Mouse (Mus musculus) CH12.LX (cell line): Measurements from ENCODE around the gene Gria1.

Experiments used
- MAFK ChIP-seq: IDR thresholded peaks from 2 replicates; pipeline ENCODE4 v1.6.1; 2011; ENCODE audit warnings: low read length, improper control_type of control experiment; ENCODE audit not compliant: insufficient replicate concordance
- NRF1 ChIP-seq: IDR thresholded peaks from 2 replicates; pipeline ENCODE4 v1.6.1; 2014; ENCODE audit warnings: low read depth, mild to moderate bottlenecking, inconsistent platforms, low read length, improper control_type of control experiment, moderate library complexity
- TBP ChIP-seq: conservative IDR thresholded peaks from 2 replicates; pipeline ENCODE4 v1.6.1; 2011; ENCODE audit warnings: low read depth, low read length, improper control_type of control experiment
- USF2 ChIP-seq: conservative IDR thresholded peaks from 2 replicates; pipeline ENCODE4 v1.6.1; 2011; ENCODE audit warnings: low read depth, low read length, improper control_type of control experiment
- ZC3H11A ChIP-seq: IDR thresholded peaks from 2 replicates; pipeline ENCODE4 v1.6.1; 2012; ENCODE audit warnings: low read depth, mild to moderate bottlenecking, inconsistent platforms, low read length, improper control_type of control experiment

DNA sequence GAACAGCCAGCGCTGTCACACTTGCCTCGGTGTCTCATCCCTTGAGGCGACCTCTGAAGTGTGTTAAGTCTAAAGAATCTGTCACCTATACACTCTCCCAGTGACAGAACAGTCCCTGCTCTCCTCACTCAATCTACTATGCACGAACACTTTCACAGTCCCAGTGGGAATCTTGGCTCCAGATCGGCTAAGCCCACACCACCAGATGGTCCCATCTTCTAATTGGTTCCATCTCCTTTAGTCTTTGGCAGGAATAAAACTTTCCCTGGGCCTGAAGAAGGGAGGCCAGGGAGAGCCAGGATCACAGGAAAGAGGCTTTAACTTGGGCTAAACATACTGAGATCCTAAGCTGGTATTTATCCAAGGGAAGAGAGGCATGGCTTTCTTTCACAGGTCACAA, 19.3 kb downstream of the Gria1 start:
- TF ChIP-seq ZC3H11A (no peak), USF2 (no peak), MAFK (no peak), TBP (no peak), NRF1 (no peak)
